Mouse (Mus musculus) c-Kit-positive CD71-negative TER-119-negative erythroid progenitor cells, embryonic 14.5 days (primary cell): Measurements from ENCODE around the gene Rell1.

ENCODE experiments used
- DNase-seq: peaks from one replicate; pipeline ENCODE4 v3.0.0-alpha.2; 2013; ENCODE audit warnings: low read depth

The Rell1 gene

GRCm38 (mm10) chr5:63952039-63952438, 16.7 kb downstream of the Rell1 start:
- no peak for DNase-seq

DNA sequence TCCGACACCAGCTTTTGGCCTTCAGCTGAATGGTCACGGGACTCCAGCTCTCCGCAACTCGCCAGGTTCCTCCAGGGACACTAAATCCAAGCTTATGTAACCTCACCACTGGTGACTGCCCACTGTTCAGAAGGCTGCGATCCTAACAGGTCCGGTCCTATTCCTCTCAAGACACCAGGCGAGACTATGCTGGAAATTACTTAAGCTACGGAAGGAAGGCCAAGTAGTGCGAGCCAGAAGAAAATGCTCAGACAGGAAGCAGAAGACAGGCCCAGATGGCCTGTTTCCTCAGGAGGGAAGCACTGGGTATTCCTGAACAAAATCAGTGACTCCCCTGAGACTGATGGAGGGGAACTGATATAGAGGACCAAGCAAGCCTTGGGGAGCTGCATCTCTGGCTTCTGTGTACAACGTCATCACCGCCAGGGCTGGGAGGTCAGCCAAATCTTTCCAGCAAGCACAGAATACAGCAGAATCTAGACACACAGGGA, 17.2 kb downstream of the Rell1 start:
- no peak for DNase-seq

GRCm38 (mm10) chr5:63949195-63949594, 19.5 kb downstream of the Rell1 start:
- no peak for DNase-seq

DNA sequence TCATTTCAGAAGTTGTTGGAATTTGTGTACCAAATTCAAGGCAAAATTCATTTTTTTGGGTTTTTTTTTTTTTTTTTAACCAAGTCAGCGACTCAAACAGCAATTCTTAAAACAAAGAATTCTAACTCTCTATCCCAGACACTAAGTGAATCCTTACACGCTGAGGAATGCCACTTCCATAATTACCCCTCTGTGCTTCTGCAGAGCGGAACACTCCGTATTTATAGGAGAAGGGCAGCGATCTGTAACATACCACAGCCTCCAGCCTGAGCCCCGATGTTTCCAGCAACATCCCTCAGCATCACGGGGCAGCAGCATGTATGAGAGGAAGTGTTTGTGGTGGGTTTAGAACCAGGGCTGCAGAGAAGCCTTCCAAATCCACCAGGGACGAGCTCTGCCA, 21.2 kb downstream of the Rell1 start:
- no peak for DNase-seq

GRCm38 (mm10) chr5:63943291-63943690, 25.4 kb downstream of the Rell1 start:
- peak; percentile 12 for DNase-seq

DNA sequence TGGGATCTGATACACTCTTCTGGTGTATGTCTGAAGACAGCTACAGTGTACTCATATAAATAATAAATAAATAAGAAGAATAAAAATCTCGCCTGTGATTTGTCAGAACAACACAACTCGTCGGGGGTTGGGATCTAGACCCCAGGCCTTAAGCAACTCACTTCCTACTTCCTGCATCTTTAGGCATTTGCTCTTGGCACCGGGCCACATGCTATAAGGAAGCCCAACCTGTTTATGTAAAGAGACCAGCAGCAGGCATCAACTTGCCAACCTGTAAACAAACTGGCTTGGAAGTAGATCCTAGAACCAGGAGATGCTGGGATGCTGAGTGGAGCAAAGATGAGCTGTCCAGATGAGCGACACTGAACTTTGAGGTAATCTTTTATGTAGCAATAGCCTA, 26.8 kb downstream of the Rell1 start:
- DNase-seq: no peak

- DNase-seq: peak; percentile 46
Measured at GRCm38 (mm10) chr5:63938575-63938974, 30.1 kb downstream of the Rell1 start.

GRCm38 (mm10) chr5:63936740-63937139, 32.0 kb downstream of the Rell1 start:
- DNase-seq: no peak

DNA sequence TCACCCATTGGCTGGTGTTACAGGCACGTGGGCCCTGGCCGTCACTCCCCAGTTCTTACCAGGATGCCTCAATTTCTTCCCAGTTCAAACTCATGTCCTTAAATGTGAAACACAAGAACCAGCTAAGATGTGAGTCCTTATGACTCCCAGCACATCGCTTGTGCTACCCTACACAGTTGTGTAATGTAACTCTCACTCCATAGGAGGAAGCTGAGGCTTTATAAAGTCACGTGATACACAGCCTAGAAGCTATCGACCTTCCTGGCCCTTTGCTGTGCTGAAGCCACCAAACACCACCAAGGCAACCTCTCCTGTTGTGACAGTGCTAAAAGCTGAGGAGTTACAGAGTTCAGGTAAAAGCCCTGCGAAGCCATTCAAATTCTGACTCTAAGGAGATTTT, 33.1 kb downstream of the Rell1 start:
- no peak for DNase-seq

- DNase-seq: no peak
Measured at GRCm38 (mm10) chr5:63932829-63933228, 35.9 kb downstream of the Rell1 start.

GRCm38 (mm10) chr5:63930824-63931358, 37.8 kb downstream of the Rell1 start:
- no peak for DNase-seq

DNA sequence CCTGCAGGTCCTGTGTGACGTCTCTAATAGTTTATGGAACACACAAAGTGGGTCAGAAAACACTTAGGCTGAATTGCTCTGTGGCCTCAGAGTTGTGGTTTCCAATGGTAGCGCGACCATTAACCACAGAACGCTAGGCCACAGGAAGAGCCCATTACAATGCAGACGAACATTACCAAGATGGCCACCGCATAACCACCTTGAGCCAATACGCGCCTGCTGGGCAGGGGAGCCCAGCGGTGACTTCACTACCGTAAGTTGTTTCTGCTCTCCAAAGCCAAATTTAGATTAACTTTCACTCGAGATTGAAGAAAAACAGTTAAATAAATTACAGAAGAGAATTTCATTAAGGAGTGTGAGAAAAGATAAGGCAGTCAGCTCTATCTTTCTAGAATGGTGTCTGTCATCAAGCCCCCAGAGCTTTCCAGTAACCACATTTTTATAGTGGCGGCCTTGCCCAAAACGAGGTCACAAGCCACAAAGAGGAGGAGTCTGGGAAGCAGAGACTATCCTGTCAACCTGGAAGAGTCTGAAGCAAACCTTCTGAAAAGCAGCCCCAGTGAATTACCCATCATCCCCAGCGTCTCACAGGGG, 43.6 kb downstream of the Rell1 start:
- no peak for DNase-seq

DNA sequence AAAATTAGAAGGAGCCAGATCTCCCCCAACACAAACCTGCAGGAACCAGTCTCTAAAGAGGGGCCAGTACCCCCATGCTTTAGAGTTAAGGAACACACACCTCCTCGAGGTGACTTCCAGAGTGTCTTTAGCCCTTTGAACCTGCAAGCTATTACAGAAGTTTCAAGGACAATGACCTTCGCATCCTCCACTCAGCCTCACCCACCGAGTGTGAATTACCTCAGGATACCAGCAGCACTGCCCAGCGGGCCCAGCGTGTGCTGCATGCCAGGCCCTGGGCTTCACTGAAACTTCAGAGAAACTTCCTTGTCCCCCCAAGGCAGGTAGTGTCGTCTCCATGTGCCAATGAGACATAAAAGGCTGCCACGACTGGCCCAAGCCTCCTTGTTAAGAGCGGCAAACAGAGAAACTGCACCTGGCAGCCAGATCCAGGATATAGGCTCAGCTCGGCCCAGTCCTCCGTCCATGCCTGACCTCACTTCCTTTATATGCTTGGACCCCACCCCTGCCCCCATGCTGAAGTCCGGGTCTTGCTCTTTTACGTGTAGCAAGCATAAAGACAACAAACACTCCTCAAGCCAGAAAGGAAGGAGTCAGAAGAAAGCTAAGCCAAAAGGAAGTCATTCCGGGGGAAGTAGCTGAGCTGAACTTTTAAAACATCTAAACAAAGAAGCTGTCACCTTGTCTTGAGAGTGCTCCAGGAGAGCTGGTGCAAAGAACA, 45.2 kb downstream of the Rell1 start:
- DNase-seq: no peak

- DNase-seq: no peak
Measured at GRCm38 (mm10) chr5:63918201-63918600, 50.5 kb downstream of the Rell1 start.

DNA sequence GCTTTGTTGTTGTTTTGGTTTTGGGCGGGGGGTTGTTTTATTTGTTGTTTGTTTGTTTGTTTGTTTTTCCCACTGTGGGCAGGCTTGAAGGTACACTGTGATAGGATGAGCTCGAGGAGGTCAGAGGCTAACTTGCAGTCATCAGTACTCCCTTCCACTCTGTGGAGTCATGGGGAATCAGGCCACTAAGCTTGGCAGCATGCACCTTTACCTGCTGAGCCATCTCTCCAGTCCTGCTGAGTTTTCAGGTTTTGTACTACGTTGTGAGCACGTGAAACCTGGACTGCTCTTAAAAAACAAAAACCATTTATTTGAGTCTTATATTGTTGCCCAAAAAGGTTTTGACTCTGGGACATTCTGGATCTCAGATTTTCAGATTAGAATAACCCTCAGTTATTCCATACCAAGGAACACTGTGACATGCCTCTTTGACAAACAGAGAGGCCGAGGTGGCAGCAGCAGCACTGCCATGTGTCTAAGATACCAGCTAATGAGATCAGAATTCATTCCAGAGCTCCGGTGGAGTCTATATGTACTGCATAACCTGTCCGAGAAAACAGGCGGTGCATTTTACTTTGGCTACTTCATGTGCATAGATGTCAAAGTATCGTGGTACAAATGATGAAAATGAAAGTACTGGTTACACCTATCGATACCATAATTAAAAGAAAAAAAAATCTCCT, 52.1 kb downstream of the Rell1 start:
- DNase-seq: no peak

GRCm38 (mm10) chr5:63914896-63915295, 53.8 kb downstream of the Rell1 start:
- DNase-seq: no peak

GRCm38 (mm10) chr5:63910171-63910960, 58.3 kb downstream of the Rell1 start:
- DNase-seq: no peak

DNA sequence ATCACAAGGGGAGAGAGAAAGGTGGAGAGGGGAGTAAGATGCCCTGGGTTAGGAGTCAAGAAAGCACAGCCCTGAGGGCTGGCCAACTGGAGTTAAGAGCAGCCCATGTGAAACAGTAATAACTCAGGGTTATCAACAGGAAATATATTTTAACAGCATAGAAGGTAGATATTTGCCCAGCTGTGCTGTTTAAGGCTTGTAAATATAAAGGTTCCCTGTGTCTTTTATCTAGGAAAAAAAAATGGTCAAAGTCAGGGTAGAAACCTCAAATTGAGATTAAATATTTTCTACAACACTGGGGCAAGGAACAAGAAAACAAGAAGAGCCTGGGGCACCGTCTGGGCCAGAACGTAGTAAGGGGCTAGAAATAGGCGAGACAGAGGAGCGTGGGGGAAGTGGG, 61.2 kb downstream of the Rell1 start:
- DNase-seq: no peak

DNA sequence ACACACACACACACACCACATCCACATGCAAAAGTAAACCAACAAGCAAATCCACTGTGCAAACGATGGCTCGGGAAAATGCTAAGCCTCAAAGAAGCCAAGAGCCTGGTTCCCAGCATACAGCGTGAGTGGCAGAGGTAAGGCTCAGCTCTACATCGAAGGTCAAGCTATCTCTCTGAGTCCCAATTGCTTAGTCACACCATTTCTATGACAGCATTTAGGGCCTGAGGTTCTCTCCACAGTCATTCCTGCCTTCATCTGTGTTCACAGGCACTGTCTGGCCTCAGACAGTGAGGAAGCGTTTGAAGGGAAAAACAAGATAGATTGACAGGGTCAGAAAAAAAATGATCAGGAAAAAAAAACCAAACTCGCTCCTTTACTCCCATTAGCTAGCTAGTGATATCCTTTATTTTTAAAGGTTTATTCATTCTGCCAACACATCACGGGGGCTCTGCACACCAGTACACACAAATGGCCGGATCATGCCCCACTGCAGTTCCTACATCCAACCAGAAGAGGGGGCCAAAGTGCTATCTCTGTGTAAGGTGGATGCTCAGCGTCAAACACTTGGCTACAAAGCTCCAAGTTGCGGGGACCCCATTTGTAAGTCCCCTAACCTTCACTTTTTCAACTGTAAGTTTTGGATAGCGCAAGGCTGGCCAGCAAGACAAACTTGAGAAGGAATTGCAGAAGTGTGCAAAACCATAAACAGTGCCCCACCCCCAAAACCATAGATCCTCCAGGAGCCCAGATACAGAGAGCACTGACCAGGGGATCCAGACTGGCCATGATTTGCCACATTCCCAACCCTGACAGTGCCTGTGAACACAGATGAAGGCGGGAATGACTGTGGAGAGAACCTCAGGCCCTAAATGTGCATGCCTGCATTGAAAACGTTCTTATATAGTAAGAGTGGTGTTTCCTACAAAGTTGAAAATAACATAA, 62.3 kb downstream of the Rell1 start:
- DNase-seq: peak; percentile 76

- DNase-seq: no peak
Measured at GRCm38 (mm10) chr5:63903329-63903728, 65.4 kb downstream of the Rell1 start.

- DNase-seq: no peak
Measured at GRCm38 (mm10) chr5:63897820-63898110, 70.9 kb downstream of the Rell1 start.
